Mouse (Mus musculus) heart, embryonic 11.5 days (tissue): Measurements from ENCODE around the gene Hivep3. TPM values are rescaled to one million over a fixed set of nuclear protein-coding genes. Genes with fewer than 3 reads are reported as not detected.

ENCODE experiments used
- ATAC-seq: fragments of 200-750 bp; cut with Nextera tagmentation; replicated peaks from 2 replicates; pipeline ENCODE4 v1.8.0; 2017; ENCODE audit warnings: moderate library complexity; ENCODE audit not compliant: insufficient number of reproducible peaks, low FRiP score, low TSS enrichment
- H3K27ac ChIP-seq: fragments of 300-500 bp; sonication (generic); 2 replicates; pipeline ENCODE4 v1.5.1; 2014; ENCODE audit warnings: mild to moderate bottlenecking, low read depth, low read length
- H3K27me3 ChIP-seq: fragments of 300-500 bp; sonication (generic); 2 replicates; pipeline ENCODE4 v1.6.1; 2014; ENCODE audit warnings: mild to moderate bottlenecking, low read length, mixed read lengths; ENCODE audit not compliant: control insufficient read depth, insufficient read depth
- H3K36me3 ChIP-seq: fragments of 300-500 bp; sonication (generic); 2 replicates; pipeline ENCODE4 v1.6.1; 2014; ENCODE audit warnings: mild to moderate bottlenecking, low read length, moderate library complexity, mixed read lengths; ENCODE audit not compliant: control insufficient read depth, insufficient read depth
- H3K4me1 ChIP-seq: fragments of 300-500 bp; sonication (generic); 2 replicates; pipeline ENCODE4 v1.6.1; 2014; ENCODE audit warnings: low read length; ENCODE audit not compliant: control insufficient read depth, insufficient read depth
- H3K4me2 ChIP-seq: fragments of 300-500 bp; sonication (generic); 2 replicates; pipeline ENCODE4 v1.6.1; 2014; ENCODE audit warnings: mild to moderate bottlenecking, moderate library complexity
- H3K4me3 ChIP-seq: fragments of 300-500 bp; sonication (generic); 2 replicates; pipeline ENCODE4 v1.5.1; 2014; ENCODE audit warnings: low read depth, low read length
- H3K9ac ChIP-seq: fragments of 300-500 bp; sonication (generic); 2 replicates; pipeline ENCODE4 v1.6.1; 2014; ENCODE audit warnings: mild to moderate bottlenecking, low read depth, low read length, moderate library complexity
- H3K9me3 ChIP-seq: fragments of 300-500 bp; sonication (generic); replicated peaks from 2 replicates; pipeline ENCODE4 v1.6.1; 2016; ENCODE audit warnings: low read length; ENCODE audit not compliant: control insufficient read depth
- WGBS: fragments of 180-500 bp; shearing (Covaris S2); extraction: QIAGEN DNeasy Blood & Tissue Kit; methylation state at CpG from one replicate; pipeline ENCODE4 v1.1.7; 2014; ENCODE audit not compliant: insufficient replicate concordance; 5-methylcytosine and 5-hydroxymethylcytosine counted together
- polyA plus RNA-seq: library from polyadenylated mRNA; unstranded; fragments of >200 nt; fragmentation: Nextera tagmentation; extraction: Ambion mirVana; gene quantifications from 2 replicates; pipeline ENCODE4 v1.2.1, GENCODE M21; 2014

The Hivep3 gene
- polyA plus RNA-seq, 1 experiment from 2014 or later: 4.8 TPM

DNA sequence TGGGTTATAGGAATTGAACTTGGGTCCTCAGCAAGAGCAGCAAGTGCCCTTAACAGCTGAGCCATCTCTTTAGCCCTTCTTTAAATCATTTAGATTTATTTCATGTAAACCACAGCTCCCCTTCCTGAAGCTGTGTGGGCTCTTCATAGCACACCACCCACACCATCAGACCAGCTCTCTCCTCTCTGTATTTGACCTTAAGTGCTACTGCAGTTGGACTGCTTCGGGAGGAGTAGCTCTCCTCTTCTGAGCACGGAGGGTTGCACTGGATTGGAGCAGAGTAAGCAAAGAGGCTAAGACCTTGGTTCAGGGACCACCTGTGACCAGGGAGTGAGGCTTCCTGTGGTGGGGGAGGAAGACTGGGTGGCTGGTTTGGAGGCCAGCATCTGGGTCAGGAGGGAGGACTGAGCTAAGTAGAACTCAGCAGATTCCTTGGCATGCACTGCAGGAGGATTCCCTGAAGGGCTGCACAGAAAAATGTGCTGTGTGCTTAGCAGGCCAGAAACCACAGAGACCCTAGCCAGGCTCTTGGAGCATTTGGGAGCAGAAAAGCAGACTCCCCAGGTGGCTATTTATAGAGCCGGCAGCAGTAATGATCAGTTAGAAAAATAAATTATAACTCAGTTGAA, 132.4 kb downstream of the Hivep3 start:
- Histone ChIP-seq H3K36me3 (no peaks in the 10 kb centered on the region), H3K27ac (no peak overlapping the region), H3K4me3 (no peak overlapping the region), H3K9ac (no peak overlapping the region), H3K4me1 (no peaks in the 10 kb centered on the region), H3K27me3 (no peaks in the 10 kb centered on the region), H3K9me3 (no peaks in the 10 kb centered on the region), H3K4me2 (no peak overlapping the region)
- ATAC-seq: no peak
- WGBS: 45% methylated on average over 3 of the region's 3 CpGs

DNA sequence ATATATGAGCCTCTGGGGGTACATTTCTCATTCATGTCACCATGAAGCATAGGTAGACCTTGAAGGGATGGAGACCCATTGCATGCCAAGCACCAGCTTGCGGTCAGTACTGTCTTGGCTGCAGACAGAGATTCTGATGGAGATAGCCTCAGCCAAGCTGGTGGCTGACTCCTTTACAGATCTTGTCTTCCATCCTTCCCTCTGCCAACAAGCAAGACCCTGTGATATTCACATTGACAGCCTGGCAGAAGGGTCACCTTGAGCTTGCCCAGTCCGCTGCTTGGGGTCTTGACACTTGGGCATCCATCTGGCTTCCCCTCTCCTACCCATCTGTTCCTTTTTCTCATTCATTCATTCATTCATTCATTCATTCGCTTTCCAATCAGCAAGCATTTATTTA, 133.5 kb downstream of the Hivep3 start:
- Histone ChIP-seq H3K36me3 (no peaks in the 10 kb centered on the region), H3K27ac (no peak overlapping the region), H3K4me3 (no peak overlapping the region), H3K4me2 (no peak overlapping the region), H3K27me3 (no peaks in the 10 kb centered on the region), H3K9ac (no peak overlapping the region), H3K4me1 (no peaks in the 10 kb centered on the region), H3K9me3 (no peaks in the 10 kb centered on the region)
- 81% methylated on average over 3 of the region's 3 CpGs for WGBS
- ATAC-seq: no peak

DNA sequence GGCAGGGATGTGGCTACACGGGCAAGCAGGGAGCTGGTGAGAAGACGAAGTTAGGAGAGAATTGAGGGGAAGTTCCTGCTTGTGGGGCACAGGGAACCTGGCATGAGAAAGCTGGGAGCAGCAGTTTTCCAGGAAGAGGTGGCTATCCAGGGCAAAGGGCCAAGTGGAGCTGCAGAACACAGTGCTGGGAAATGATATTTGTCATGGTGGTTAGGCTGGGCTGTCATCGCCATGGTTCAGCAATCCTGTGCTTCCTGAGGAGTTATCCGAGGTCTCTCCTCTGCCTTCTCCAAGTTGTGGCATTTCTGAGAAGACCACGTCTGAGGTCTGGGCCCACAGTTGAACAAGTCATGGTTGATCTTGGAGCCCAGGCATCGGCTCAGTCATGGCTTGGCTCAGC, 136.8 kb downstream of the Hivep3 start:
- Histone ChIP-seq H3K27ac (no peak overlapping the region), H3K36me3 (no peaks in the 10 kb centered on the region), H3K9ac (no peak overlapping the region), H3K4me2 (no peak overlapping the region), H3K27me3 (no peaks in the 10 kb centered on the region), H3K4me1 (no peaks in the 10 kb centered on the region), H3K4me3 (no peak overlapping the region), H3K9me3 (no peaks in the 10 kb centered on the region)
- no peak for ATAC-seq
- WGBS: 70% methylated on average over 6 of the region's 6 CpGs

DNA sequence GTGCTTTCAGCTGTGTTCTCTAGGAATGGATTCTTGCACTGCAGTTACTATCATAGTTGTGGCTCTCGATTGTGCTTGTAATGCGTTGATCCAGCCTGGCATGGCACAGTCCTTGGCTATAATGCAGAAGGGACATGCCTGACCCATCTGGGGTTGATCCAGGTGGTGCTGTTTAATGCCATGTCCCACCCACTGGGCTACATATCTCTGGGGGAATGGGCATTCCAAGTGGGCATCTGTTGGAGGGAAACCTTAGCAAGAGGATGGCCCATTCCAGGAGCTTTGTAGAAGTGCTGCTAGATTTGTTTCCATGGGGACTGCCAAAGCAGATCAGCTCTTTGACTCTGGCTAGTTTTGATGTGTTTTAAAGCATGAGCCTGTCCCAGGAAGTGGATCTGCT, 137.9 kb downstream of the Hivep3 start:
- Histone ChIP-seq H3K4me2 (no peak overlapping the region), H3K36me3 (no peaks in the 10 kb centered on the region), H3K27ac (no peak overlapping the region), H3K4me1 (no peaks in the 10 kb centered on the region), H3K9me3 (no peaks in the 10 kb centered on the region), H3K27me3 (no peaks in the 10 kb centered on the region), H3K4me3 (no peak overlapping the region), H3K9ac (no peak overlapping the region)
- 85% methylated on average over 2 of the region's 2 CpGs for WGBS
- no peak for ATAC-seq

DNA sequence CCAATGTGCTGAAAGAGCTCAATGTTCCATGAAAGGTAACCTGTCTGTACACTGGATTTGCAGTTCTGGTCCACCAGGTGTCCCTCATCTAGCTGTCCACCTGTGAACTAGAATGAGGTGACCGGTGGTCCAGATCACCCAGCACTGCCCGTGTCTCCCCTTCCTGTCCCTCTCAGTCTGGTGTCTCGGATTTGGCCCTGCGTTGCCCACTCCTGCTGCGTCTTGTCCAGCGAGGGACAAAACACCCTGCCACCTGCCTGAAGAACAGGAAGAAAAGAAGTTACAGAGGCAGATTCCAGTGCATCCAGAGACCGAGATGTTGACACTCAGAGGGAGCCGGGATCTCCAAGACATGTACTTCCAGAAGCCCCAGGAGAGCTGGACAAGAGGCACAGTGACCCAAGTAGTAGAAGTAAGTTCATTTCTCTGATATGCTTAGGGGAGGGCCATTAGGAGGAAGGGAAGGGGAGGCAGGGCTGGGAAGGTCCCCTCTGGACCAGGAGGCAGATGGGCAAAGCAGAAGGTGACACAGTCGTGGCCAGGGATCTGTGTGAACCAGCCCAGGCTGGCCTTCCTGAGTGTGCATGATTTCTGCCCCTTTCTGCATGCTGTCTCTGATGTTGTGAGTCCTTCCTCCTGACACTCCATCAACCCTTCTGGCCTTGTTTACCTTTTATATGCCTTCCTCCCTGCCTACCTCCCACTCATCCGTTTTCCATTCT, 138.4 kb downstream of the Hivep3 start:
- ATAC-seq: no peak
- H3K9ac ChIP-seq: no peak overlapping the region
- H3K27me3 ChIP-seq: no peaks in the 10 kb centered on the region
- no peaks in the 10 kb centered on the region for H3K9me3 ChIP-seq
- no peaks in the 10 kb centered on the region for H3K4me1 ChIP-seq
- no peak overlapping the region for H3K4me3 ChIP-seq
- 79% methylated on average over 10 of the region's 10 CpGs for WGBS
- no peaks in the 10 kb centered on the region for H3K36me3 ChIP-seq
- H3K4me2 ChIP-seq: no peak overlapping the region
- H3K27ac ChIP-seq: no peak overlapping the region

DNA sequence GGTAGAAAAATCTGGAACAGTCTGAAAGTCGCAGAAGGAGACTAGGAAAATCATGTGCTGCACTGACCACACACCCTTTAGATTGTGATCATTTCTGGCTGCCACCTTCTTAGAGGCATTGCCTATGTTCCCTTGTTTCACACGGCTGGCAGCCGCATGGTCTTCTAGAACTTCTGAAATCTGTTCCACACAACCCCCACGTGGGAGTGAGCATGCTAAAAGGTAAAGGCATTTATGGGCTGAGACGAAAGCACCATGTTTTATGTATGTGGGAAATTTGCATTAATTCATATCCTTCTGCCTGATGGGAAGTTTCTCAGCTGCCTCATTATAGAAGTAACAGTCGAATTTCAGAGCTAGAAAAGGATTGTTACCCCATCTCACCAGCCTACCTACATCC, 140.4 kb downstream of the Hivep3 start:
- H3K4me2 ChIP-seq: no peak overlapping the region
- H3K9ac ChIP-seq: no peak overlapping the region
- no peaks in the 10 kb centered on the region for H3K36me3 ChIP-seq
- H3K4me3 ChIP-seq: no peak overlapping the region
- H3K9me3 ChIP-seq: no peaks in the 10 kb centered on the region
- H3K27me3 ChIP-seq: no peaks in the 10 kb centered on the region
- H3K27ac ChIP-seq: no peak overlapping the region
- H3K4me1 ChIP-seq: no peaks in the 10 kb centered on the region
- ATAC-seq: no peak
- 72% methylated on average over 6 of the region's 6 CpGs for WGBS

DNA sequence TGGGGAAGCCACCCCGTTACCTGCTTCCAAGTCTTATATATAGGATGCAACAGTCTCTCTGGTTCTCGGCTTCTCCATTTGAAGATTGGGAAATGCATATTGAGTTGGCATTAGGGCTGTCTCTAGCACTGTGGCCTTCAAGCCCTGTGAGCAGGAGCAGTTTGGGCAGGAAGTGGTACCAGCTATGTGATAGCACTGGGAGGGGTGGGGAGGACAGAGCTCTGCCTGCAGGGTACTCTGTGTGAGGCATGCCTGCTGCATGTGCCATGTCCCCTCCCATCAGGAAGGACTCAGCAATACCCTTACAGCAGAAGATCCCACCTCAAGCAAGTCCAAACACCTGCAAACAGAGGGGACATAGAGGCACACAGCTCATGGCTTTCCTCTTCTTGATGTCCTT, 142.0 kb downstream of the Hivep3 start:
- Histone ChIP-seq H3K9me3 (no peaks in the 10 kb centered on the region), H3K27ac (no peak overlapping the region), H3K4me3 (no peak overlapping the region), H3K4me2 (no peak overlapping the region), H3K9ac (no peak overlapping the region), H3K4me1 (no peaks in the 10 kb centered on the region), H3K27me3 (no peaks in the 10 kb centered on the region), H3K36me3 (no peaks in the 10 kb centered on the region)
- 72% methylated on average over 2 of the region's 2 CpGs for WGBS
- no peak for ATAC-seq

DNA sequence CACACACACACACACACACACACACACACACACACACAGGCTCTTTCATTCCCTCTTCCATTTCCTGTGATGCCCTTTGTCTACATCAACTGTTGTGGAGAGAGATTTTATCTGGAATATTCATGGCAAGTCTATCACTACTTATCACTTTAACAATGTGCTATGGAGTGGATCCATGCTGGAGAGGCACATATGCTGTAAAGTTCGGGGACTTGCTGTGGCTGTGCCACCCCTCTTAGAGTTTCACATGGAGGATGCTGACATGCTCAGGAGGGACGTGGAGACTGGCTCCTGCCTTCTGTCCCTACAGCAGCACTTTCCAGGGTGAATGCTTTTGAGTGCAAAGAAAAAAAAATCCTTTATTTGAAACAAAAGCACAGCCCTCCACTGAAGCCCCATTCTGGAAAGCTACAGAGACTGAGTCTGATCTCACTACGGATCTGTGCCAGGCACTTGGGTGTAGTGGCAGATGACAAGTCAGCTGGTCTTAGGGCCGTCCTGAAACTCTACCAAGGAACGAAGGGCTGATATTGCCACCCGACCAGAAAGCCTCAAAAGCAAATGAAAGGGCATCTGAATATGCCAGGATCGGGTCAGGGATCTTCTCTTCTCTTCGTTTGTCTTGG, 143.1 kb downstream of the Hivep3 start:
- WGBS: 66% methylated on average over 8 of the region's 8 CpGs

More for the DNA sequence above, 143.1 kb downstream of the Hivep3 start:
- H3K27me3 ChIP-seq: no peaks in the 10 kb centered on the region
- H3K4me1 ChIP-seq: no peaks in the 10 kb centered on the region
- no peaks in the 10 kb centered on the region for H3K9me3 ChIP-seq
- no peak overlapping the region for H3K27ac ChIP-seq
- no peak overlapping the region for H3K4me3 ChIP-seq
- ATAC-seq: no peak
- no peak overlapping the region for H3K4me2 ChIP-seq
- no peak overlapping the region for H3K9ac ChIP-seq
- H3K36me3 ChIP-seq: no peaks in the 10 kb centered on the region
